Mouse (Mus musculus): ENCODE results near the gene Tmem259. TPM values are rescaled to one million over a fixed set of nuclear protein-coding genes. Genes with fewer than 3 reads are reported as not detected.

The Tmem259 gene
- 0.22 TPM for polyA plus RNA-seq (2014; fragmentation: Illumina TruSeq; extraction: RNeasy Lipid Tissue Mini Kit (QIAGEN cat#74804); ENCODE audit: low read depth, low replicate concordance)

DNA sequence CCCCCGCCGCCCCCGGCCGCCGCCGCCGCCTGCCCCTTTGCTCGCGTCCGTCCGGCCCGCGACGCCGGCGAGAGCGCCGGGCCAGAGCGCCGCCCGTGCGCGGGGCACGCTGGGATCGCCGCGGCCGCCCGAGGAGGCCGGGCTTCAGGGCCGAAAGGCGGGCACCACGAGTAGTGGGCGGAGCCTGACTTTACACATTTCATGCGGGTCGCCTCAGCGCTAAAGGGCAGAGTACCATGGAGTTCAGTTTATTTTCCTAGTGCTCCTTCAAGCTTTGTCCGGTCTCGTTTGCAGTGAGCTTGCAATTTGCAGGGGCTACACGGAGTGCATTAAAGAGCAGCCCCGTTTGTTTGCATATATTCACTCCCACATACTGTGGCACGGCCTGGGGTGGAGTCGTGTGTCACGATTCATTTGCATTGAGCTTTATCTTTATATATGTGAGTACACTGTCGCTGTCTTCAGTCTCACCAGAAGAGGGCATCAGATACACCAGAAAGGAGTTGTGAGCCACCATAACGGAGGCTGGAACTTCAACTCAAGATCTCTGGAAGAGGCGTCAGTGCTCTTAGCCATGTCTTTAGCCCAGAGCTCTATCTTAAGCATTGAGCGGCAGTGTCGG lies at the start of gene Tmem259:
Gene Tmem259, minus strand, starts transcription at position 136 of the 622 bp plus-strand sequence.

DNA sequence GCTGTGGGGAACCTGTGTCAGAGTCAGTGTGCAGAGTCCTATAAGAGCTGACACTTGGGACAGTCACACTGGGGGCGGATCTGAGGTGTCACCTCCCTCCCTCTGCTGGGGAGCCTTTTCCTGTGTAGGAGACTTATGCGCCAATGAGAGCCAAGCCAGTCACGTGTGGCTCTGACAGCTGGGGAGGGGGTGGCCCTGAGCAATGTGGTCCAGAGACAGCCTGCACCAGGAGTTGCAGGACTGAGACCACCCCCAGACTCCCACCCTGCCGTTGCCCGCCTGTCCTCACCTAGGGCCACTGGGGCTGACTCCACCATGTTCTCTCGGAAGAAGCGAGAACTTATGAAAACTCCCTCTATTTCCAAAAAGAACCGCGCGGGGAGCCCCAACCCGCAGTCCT lies 32.4 kb upstream of the Tmem259 start, which contains the start of gene Arhgap45:
Gene Arhgap45, plus strand, starts transcription at position 143 of the 400 bp plus-strand sequence.

DNA sequence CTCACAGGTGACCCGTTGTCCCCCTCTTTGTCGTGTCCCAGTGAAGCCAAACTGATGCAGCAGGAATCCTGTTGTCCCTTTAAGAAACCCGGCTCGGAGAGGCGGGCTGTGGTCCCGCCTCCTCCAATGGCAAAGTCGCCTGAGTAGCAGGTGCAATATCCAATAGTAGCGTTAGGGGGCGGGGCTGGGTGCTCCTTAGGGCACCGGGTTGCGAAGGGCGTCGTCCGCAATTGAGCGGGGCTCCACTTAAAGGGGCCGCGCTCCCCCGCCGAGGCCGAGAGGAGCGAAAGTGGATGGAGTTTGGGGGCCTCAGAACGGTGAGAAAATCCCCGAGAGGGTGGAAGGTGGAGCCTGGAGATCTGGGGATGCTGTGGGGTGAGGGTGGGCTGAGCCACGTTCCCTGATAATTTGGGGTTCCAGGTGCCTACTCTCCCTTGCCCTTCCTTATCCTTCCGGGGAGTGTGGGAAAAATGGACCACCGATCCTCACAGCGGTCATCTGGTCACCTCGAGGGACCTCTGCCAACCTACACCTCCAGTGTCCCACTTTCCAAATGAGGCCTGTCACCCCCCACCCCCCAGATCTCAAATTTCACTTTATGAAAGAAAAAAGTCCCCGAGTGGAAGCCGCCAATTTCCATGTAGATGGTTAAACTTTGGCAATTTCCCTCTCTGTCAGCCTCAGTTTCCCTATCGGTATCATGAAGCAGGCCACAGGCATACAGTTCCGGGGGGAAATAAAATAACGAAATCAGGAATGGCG lies 12.3 kb upstream of the Tmem259 start, which contains the start of gene Abca7:
Gene Abca7, plus strand, starts transcription at position 223 of the 762 bp plus-strand sequence.

DNA sequence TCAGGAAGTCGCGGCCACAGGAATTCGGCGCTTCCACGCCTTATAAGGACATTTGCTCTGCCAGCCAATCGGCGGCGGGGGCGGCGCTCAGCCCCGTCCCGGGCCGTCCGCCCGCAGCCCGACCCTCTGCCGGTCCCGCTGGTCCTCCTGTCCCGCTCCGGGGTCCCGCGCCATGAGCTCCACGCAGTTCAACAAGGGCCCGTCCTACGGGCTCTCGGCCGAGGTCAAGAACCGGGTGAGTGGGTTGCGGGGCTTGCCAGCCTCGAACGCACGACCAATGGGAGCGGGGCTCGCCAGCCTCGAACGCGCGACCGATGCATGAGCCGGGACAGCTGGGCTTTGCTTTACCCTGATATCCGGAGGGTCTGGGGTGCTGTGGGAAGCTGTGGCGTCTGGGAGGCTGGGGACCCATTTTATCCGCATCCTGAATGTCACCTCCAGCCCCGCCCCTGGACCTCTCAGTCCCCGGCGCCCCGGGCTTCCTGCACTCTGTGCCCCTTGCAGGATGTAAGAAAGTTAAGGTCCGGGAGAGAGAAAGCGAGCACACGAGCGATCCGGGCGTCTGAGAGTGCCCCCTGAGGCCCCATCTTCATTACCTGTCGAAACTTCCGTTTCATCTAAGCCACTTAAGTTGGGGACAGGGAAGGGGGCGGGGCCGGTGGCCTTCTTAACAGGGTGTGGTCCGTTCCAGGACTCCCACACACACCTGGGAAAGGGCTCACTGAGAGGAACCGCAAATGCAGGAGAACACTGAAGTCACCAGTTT lies 4.6 kb upstream of the Tmem259 start, which contains the start of gene Cnn2:
Gene Cnn2, plus strand, starts transcription at position 79 of the 766 bp plus-strand sequence.

DNA sequence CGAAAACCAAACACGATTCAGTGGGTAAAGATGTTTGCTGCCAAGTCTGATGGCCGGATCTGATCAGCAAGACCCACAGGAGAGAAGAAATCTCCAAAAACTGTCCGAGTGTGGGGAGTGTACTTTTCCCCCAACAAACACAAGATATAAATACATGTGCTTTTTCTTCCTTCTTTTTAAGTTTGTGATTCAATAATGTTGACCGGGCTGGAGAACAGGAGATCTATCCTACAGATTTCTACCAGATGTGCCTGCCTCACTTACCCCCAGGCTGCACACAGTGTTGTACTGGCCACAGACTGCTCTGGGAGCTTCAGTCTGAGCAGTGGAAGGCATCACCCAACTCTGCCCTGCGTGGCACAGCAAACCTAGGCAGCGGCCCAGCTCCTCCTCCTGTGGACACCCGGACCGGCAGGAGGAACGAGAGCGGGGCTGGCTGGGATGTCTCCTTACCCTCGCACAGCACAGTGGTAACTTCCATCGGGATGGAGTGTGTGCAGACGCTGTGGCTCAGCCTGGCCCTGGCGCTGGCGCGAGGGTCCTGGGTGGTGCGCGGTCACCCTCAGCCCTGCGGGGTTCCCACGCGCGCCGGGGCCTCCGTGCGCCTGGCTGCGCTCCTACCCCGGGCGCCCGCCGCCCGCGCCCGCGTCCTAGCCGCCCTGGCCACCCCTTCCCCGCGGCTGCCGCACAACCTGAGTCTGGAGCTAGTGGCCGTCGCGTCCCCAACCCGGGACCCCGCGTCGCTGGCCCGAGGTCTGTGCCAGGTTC lies 13.5 kb downstream of the Tmem259 start, which contains the start of gene Grin3b:
Gene Grin3b, plus strand, starts transcription at position 301 of the 768 bp plus-strand sequence.

DNA sequence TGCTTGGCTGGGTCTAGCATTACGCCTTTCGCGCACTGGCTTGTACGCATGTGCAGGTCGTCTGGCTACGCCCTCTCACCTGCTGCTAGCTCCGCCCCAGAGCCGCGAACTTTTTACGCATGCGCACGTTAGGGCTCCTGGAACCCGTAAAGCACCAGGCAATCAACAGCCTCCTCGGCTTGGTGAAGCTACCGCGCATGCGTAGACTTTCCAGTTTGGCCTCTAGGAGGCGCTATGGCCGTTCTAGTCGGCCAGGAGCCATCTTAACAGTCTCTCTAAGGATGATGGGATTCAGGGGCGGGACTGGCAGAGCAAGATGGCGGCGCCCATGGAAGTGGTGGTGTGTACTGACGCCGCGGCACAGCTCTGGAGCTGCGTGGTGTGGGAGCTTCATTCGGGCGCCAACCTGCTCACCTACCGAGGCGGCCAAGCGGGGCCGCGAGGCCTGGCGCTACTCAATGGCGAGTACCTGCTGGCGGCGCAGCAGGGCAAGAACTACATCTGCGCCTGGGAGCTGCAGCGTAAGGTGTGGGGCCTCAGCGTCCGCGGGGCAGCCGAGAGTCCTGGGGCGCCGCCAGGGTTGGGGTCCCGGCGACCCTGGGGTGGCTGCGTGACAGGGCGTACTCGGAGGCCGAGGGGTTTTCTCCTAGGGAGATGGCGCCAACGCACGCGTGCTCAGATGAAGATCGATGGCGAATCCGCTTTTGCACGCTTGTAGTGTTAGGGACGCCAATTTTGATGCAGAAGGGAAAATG lies 24.1 kb downstream of the Tmem259 start, which contains the start of gene Wdr18:
Gene Wdr18, plus strand, starts transcription at position 306 of the 755 bp plus-strand sequence.

DNA sequence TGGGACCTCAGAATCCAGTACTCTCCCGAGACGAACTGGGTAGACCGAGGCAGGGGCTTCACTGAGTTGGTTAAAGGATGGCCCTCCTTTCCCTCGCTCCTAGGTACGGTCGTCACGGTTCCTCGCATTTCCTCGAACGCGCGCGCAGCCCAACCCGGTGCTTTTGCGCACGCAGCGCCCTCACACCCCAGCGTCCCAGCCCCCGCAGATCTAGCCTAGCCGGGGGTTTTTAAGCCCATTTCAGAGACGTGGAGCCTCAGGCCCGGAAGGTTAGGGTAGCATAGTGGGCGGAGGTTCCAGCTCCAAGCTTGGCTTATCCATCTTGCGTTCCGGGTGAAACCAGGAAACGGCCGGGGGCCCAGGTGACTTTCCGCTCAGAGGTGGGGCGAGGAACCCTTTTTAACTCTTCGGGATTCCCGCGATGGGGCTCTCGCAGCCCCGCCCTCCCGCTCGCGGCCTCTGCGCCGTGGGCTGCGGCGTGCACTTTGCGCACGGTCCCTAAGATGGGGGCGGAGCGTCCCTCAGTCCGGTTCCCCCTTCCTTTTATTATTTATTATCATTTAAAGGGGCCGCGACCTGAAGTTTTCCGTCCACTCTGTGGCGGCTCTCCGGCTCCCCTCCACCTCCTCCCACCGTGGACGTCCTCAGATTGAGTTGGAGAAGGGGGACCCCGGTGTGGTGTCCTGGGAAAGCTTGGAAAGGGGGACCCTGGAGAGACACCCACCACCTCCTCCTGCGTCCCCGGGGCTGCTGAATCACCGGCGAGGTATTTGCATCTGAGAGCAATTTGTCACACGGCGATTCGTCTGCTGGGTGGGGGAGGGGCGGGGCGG lies 57.4 kb downstream of the Tmem259 start, which contains the start of gene Arid3a:
Gene Arid3a, plus strand, starts transcription at position 553 of the 833 bp plus-strand sequence.

Other genes with a start within 250 kb of the Tmem259 start
- 0.82 TPM for gene Polrmt, start 237.7 kb downstream of the Tmem259 start, polyA plus RNA-seq (2014; fragmentation: Illumina TruSeq; extraction: RNeasy Lipid Tissue Mini Kit (QIAGEN cat#74804); ENCODE audit: low read depth, low replicate concordance)
- gene Fgf22, start 229.3 kb downstream of the Tmem259 start, polyA plus RNA-seq (2014; fragmentation: Illumina TruSeq; extraction: RNeasy Lipid Tissue Mini Kit (QIAGEN cat#74804); ENCODE audit: low read depth, low replicate concordance), result not detected
- gene Rnf126, start 217.4 kb downstream of the Tmem259 start, polyA plus RNA-seq (2014; fragmentation: Illumina TruSeq; extraction: RNeasy Lipid Tissue Mini Kit (QIAGEN cat#74804); ENCODE audit: low read depth, low replicate concordance), result 0.73 TPM
- gene Fstl3, start 207.1 kb downstream of the Tmem259 start, polyA plus RNA-seq (2014; fragmentation: Illumina TruSeq; extraction: RNeasy Lipid Tissue Mini Kit (QIAGEN cat#74804); ENCODE audit: low read depth, low replicate concordance), result 2.5 TPM
- not detected for gene Prss57, start 193.4 kb downstream of the Tmem259 start, polyA plus RNA-seq (2014; fragmentation: Illumina TruSeq; extraction: RNeasy Lipid Tissue Mini Kit (QIAGEN cat#74804); ENCODE audit: low read depth, low replicate concordance)
- 0.69 TPM for gene Palm, start 190.8 kb downstream of the Tmem259 start, polyA plus RNA-seq (2014; fragmentation: Illumina TruSeq; extraction: RNeasy Lipid Tissue Mini Kit (QIAGEN cat#74804); ENCODE audit: low read depth, low replicate concordance)
- gene Misp, start 163.3 kb downstream of the Tmem259 start, polyA plus RNA-seq (2014; fragmentation: Illumina TruSeq; extraction: RNeasy Lipid Tissue Mini Kit (QIAGEN cat#74804); ENCODE audit: low read depth, low replicate concordance), result 12.8 TPM
- 91.3 TPM for gene Ptbp1, start 129.9 kb downstream of the Tmem259 start, polyA plus RNA-seq (2014; fragmentation: Illumina TruSeq; extraction: RNeasy Lipid Tissue Mini Kit (QIAGEN cat#74804); ENCODE audit: low read depth, low replicate concordance)
- not detected for gene Prtn3, start 109.9 kb downstream of the Tmem259 start, polyA plus RNA-seq (2014; fragmentation: Illumina TruSeq; extraction: RNeasy Lipid Tissue Mini Kit (QIAGEN cat#74804); ENCODE audit: low read depth, low replicate concordance)
- gene Plppr3, start 109.7 kb downstream of the Tmem259 start, polyA plus RNA-seq (2014; fragmentation: Illumina TruSeq; extraction: RNeasy Lipid Tissue Mini Kit (QIAGEN cat#74804); ENCODE audit: low read depth, low replicate concordance), result not detected
- gene Elane, start 98.1 kb downstream of the Tmem259 start, polyA plus RNA-seq (2014; fragmentation: Illumina TruSeq; extraction: RNeasy Lipid Tissue Mini Kit (QIAGEN cat#74804); ENCODE audit: low read depth, low replicate concordance), result not detected
- gene Cfd, start 93.5 kb downstream of the Tmem259 start, polyA plus RNA-seq (2014; fragmentation: Illumina TruSeq; extraction: RNeasy Lipid Tissue Mini Kit (QIAGEN cat#74804); ENCODE audit: low read depth, low replicate concordance), result 0.88 TPM
- 0.19 TPM for gene Med16, start 75.4 kb downstream of the Tmem259 start, polyA plus RNA-seq (2014; fragmentation: Illumina TruSeq; extraction: RNeasy Lipid Tissue Mini Kit (QIAGEN cat#74804); ENCODE audit: low read depth, low replicate concordance)
- not detected for gene Gm26602, start 73.5 kb downstream of the Tmem259 start, polyA plus RNA-seq (2014; fragmentation: Illumina TruSeq; extraction: RNeasy Lipid Tissue Mini Kit (QIAGEN cat#74804); ENCODE audit: low read depth, low replicate concordance)
- gene Kiss1r, start 67.4 kb downstream of the Tmem259 start, polyA plus RNA-seq (2014; fragmentation: Illumina TruSeq; extraction: RNeasy Lipid Tissue Mini Kit (QIAGEN cat#74804); ENCODE audit: low read depth, low replicate concordance), result 0.35 TPM
- 21.3 TPM for gene R3hdm4, start 63.1 kb downstream of the Tmem259 start, polyA plus RNA-seq (2014; fragmentation: Illumina TruSeq; extraction: RNeasy Lipid Tissue Mini Kit (QIAGEN cat#74804); ENCODE audit: low read depth, low replicate concordance)
- gene Arid3a, start 57.3 kb downstream of the Tmem259 start, polyA plus RNA-seq (2014; fragmentation: Illumina TruSeq; extraction: RNeasy Lipid Tissue Mini Kit (QIAGEN cat#74804); ENCODE audit: low read depth, low replicate concordance), result 2.5 TPM
- gene Wdr18, start 24.2 kb downstream of the Tmem259 start, polyA plus RNA-seq (2014; fragmentation: Illumina TruSeq; extraction: RNeasy Lipid Tissue Mini Kit (QIAGEN cat#74804); ENCODE audit: low read depth, low replicate concordance), result 0.79 TPM
- gene Grin3b, start 13.6 kb downstream of the Tmem259 start, polyA plus RNA-seq (2014; fragmentation: Illumina TruSeq; extraction: RNeasy Lipid Tissue Mini Kit (QIAGEN cat#74804); ENCODE audit: low read depth, low replicate concordance), result not detected
- 4.2 TPM for gene Cnn2, start 4.3 kb upstream of the Tmem259 start, polyA plus RNA-seq (2014; fragmentation: Illumina TruSeq; extraction: RNeasy Lipid Tissue Mini Kit (QIAGEN cat#74804); ENCODE audit: low read depth, low replicate concordance)
- 0.41 TPM for gene Abca7, start 12.2 kb upstream of the Tmem259 start, polyA plus RNA-seq (2014; fragmentation: Illumina TruSeq; extraction: RNeasy Lipid Tissue Mini Kit (QIAGEN cat#74804); ENCODE audit: low read depth, low replicate concordance)
- gene Arhgap45, start 32.3 kb upstream of the Tmem259 start, polyA plus RNA-seq (2014; fragmentation: Illumina TruSeq; extraction: RNeasy Lipid Tissue Mini Kit (QIAGEN cat#74804); ENCODE audit: low read depth, low replicate concordance), result not detected
- 0.63 TPM for gene Polr2e, start 55.5 kb upstream of the Tmem259 start, polyA plus RNA-seq (2014; fragmentation: Illumina TruSeq; extraction: RNeasy Lipid Tissue Mini Kit (QIAGEN cat#74804); ENCODE audit: low read depth, low replicate concordance)
- 21.4 TPM for gene Gpx4, start 62.8 kb upstream of the Tmem259 start, polyA plus RNA-seq (2014; fragmentation: Illumina TruSeq; extraction: RNeasy Lipid Tissue Mini Kit (QIAGEN cat#74804); ENCODE audit: low read depth, low replicate concordance)
- 1.6 TPM for gene Sbno2, start 121.2 kb upstream of the Tmem259 start, polyA plus RNA-seq (2014; fragmentation: Illumina TruSeq; extraction: RNeasy Lipid Tissue Mini Kit (QIAGEN cat#74804); ENCODE audit: low read depth, low replicate concordance)
- gene Stk11, start 131.5 kb upstream of the Tmem259 start, polyA plus RNA-seq (2014; fragmentation: Illumina TruSeq; extraction: RNeasy Lipid Tissue Mini Kit (QIAGEN cat#74804); ENCODE audit: low read depth, low replicate concordance), result 6.7 TPM
- gene Atp5d, start 154.3 kb upstream of the Tmem259 start, polyA plus RNA-seq (2014; fragmentation: Illumina TruSeq; extraction: RNeasy Lipid Tissue Mini Kit (QIAGEN cat#74804); ENCODE audit: low read depth, low replicate concordance), result 0.50 TPM
- not detected for gene Cbarp, start 156.5 kb upstream of the Tmem259 start, polyA plus RNA-seq (2014; fragmentation: Illumina TruSeq; extraction: RNeasy Lipid Tissue Mini Kit (QIAGEN cat#74804); ENCODE audit: low read depth, low replicate concordance)
- gene Midn, start 163.9 kb upstream of the Tmem259 start, polyA plus RNA-seq (2014; fragmentation: Illumina TruSeq; extraction: RNeasy Lipid Tissue Mini Kit (QIAGEN cat#74804); ENCODE audit: low read depth, low replicate concordance), result 13.1 TPM
- gene Cirbp, start 181.7 kb upstream of the Tmem259 start, polyA plus RNA-seq (2014; fragmentation: Illumina TruSeq; extraction: RNeasy Lipid Tissue Mini Kit (QIAGEN cat#74804); ENCODE audit: low read depth, low replicate concordance), result 23.0 TPM
- gene 1600002K03Rik, start 188.6 kb upstream of the Tmem259 start, polyA plus RNA-seq (2014; fragmentation: Illumina TruSeq; extraction: RNeasy Lipid Tissue Mini Kit (QIAGEN cat#74804); ENCODE audit: low read depth, low replicate concordance), result not detected
- gene Efna2, start 195.2 kb upstream of the Tmem259 start, polyA plus RNA-seq (2014; fragmentation: Illumina TruSeq; extraction: RNeasy Lipid Tissue Mini Kit (QIAGEN cat#74804); ENCODE audit: low read depth, low replicate concordance), result 0.79 TPM
- gene Mum1, start 242.1 kb upstream of the Tmem259 start, polyA plus RNA-seq (2014; fragmentation: Illumina TruSeq; extraction: RNeasy Lipid Tissue Mini Kit (QIAGEN cat#74804); ENCODE audit: low read depth, low replicate concordance), result 4.9 TPM

Data from sigmoid colon, adult 10 weeks (tissue).